Mouse (Mus musculus) hindbrain, postnatal 0 days (tissue): Measurements from ENCODE around the gene Ryr1. TPM values are rescaled to one million over a fixed set of nuclear protein-coding genes. Genes with fewer than 3 reads are reported as not detected.

Source experiments
- ATAC-seq: fragments of 200-750 bp; cut with Nextera tagmentation; 2 replicates; pipeline ENCODE4 v1.8.0; 2017; ENCODE audit warnings: mild to moderate bottlenecking, moderate TSS enrichment, moderate library complexity
- DNase-seq: peaks from one replicate; pipeline ENCODE4 v3.0.0-alpha.2; 2015; ENCODE audit warnings: low spot score
- H3K27ac ChIP-seq: fragments of 300-500 bp; sonication (generic); 2 replicates; pipeline ENCODE4 v1.5.1; 2014; ENCODE audit warnings: mild to moderate bottlenecking
- H3K27me3 ChIP-seq: fragments of 300-500 bp; sonication (generic); 2 replicates; pipeline ENCODE4 v1.6.1; 2014; ENCODE audit warnings: low read length, mixed read lengths; ENCODE audit not compliant: insufficient read depth
- H3K36me3 ChIP-seq: fragments of 300-500 bp; sonication (generic); 2 replicates; pipeline ENCODE4 v1.6.1; 2014; ENCODE audit warnings: low read length, mixed read lengths; ENCODE audit not compliant: insufficient read depth
- H3K4me1 ChIP-seq: fragments of 300-500 bp; sonication (generic); 2 replicates; pipeline ENCODE4 v1.6.1; 2014; ENCODE audit warnings: antibody characterized with exemption, low read length, mixed read lengths; ENCODE audit not compliant: insufficient read depth
- H3K4me2 ChIP-seq: fragments of 300-500 bp; sonication (generic); 2 replicates; pipeline ENCODE4 v1.6.1; 2014; ENCODE audit warnings: low read depth, mild to moderate bottlenecking, low read length, moderate library complexity, mixed read lengths
- H3K4me3 ChIP-seq: fragments of 300-500 bp; sonication (generic); 2 replicates; pipeline ENCODE4 v1.5.1; 2014; ENCODE audit warnings: low read length
- H3K9ac ChIP-seq: fragments of 300-500 bp; sonication (generic); replicated peaks from 2 replicates; pipeline ENCODE4 v1.6.1; 2014; ENCODE audit warnings: mild to moderate bottlenecking, low read length, moderate library complexity, mixed read lengths
- H3K9me3 ChIP-seq: fragments of 300-500 bp; sonication (generic); 2 replicates; pipeline ENCODE4 v1.6.1; 2016; ENCODE audit warnings: low read length, mixed read lengths
- CTCF ChIP-seq: IDR thresholded peaks from 2 replicates; pipeline ENCODE4 v1.5.1; 2016; ENCODE audit warnings: antibody characterized with exemption, control low read depth, low read depth
- WGBS: fragments of 180-500 bp; shearing (Covaris S2); extraction: QIAGEN DNeasy Blood & Tissue Kit; methylation state at CpG from one replicate; pipeline ENCODE4 v1.1.7; 2014; 5-methylcytosine and 5-hydroxymethylcytosine counted together
- polyA plus RNA-seq: library from polyadenylated mRNA; unstranded; fragments of >200 nt; fragmentation: Nextera tagmentation; extraction: Ambion mirVana; gene quantifications from 2 replicates; pipeline ENCODE4 v1.2.1, GENCODE M21; 2015
- total RNA-seq: library from RNA; depleted of rRNA; stranded (reverse); fragments of >200 nt; gene quantifications from 2 replicates; pipeline ENCODE4 v1.2.3, GENCODE M21; 2014

Ryr1 gene
- total and polyA plus RNA-seq, 2 experiments from 2014 or later, result 5.0 to 12.5 TPM

GRCm38 (mm10) chr7:29158264-29158663 is 33.3 kb upstream of the Ryr1 start:
- Histone ChIP-seq H3K4me3 (no peak overlapping the region), H3K4me1 (0 out of 2 replicates have a peak, but pooled peaks cover 3% of the 10 kb centered on the region), H3K36me3 (peaks cover 12% of the 10 kb centered on the region; the same call in 1 of the 2 replicates), H3K9ac (no peak overlapping the region), H3K4me2 (no peak overlapping the region), H3K27me3 (no peaks in the 10 kb centered on the region), H3K27ac (no peak overlapping the region), H3K9me3 (no peaks in the 10 kb centered on the region)
- WGBS, result 7% methylated on average over 5 of the region's 5 CpGs
- ATAC-seq (no peak), DNase-seq (peak; percentile 34)
- no peak for TF ChIP-seq CTCF

GRCm38 (mm10) chr7:29155838-29156782 is 31.1 kb upstream of the Ryr1 start, which contains the start of gene Fam98c:
TSS of gene Fam98c (minus strand) at chr7:29156234.
- peak; percentile 60 for TF ChIP-seq CTCF
- DNase-seq (peak; percentile 93), ATAC-seq (peak; percentile 85)
- Histone ChIP-seq H3K27ac (peak within 1 kb of the TSS; percentile 92), H3K4me1 (0 out of 2 replicates have a peak, but pooled peaks cover 3% of the 10 kb centered on the region), H3K36me3 (peaks cover 4% of the 10 kb centered on the region; the same call in 1 of the 2 replicates), H3K4me3 (peak within 1 kb of the TSS; percentile 82), H3K9me3 (no peaks in the 10 kb centered on the region), H3K4me2 (peak within 1 kb of the TSS; percentile 92), H3K9ac (peak within 1 kb of the TSS; percentile 80), H3K27me3 (no peaks in the 10 kb centered on the region)
- 5% methylated on average over 52 of the region's 68 CpGs for WGBS

- peak; percentile 91 for ATAC-seq
Observed at GRCm38 (mm10) chr7:29155196-29155837, 30.3 kb upstream of the Ryr1 start.

GRCm38 (mm10) chr7:29154018-29154720 is 29.2 kb upstream of the Ryr1 start:
- no peak overlapping the region for H3K9ac ChIP-seq
- TF ChIP-seq CTCF, result no peak; the same call in 1 of the 2 replicates
- no peaks in the 10 kb centered on the region for H3K9me3 ChIP-seq
- WGBS, result 96% methylated on average over 14 of the region's 14 CpGs
- H3K36me3 ChIP-seq, result no peaks in the 10 kb centered on the region
- H3K27me3 ChIP-seq, result no peaks in the 10 kb centered on the region
- no peak overlapping the region for H3K4me3 ChIP-seq
- no peak overlapping the region for H3K4me2 ChIP-seq
- H3K27ac ChIP-seq, result no peak overlapping the region
- ATAC-seq (no peak), DNase-seq (no peak)
- 0 out of 2 replicates have a peak, but pooled peaks cover 3% of the 10 kb centered on the region for H3K4me1 ChIP-seq

More at GRCm38 (mm10) chr7:29155196-29155837, 30.3 kb upstream of the Ryr1 start:
- H3K27me3 ChIP-seq, result no peaks in the 10 kb centered on the region
- H3K9ac ChIP-seq, result peak overlapping the region; percentile 80
- 0 out of 2 replicates have a peak, but pooled peaks cover 3% of the 10 kb centered on the region for H3K4me1 ChIP-seq
- peak overlapping the region; percentile 92 for H3K27ac ChIP-seq
- no peak for TF ChIP-seq CTCF
- H3K4me3 ChIP-seq, result peak overlapping the region; percentile 82
- H3K36me3 ChIP-seq, result no peaks in the 10 kb centered on the region
- peak overlapping the region; percentile 92 for H3K4me2 ChIP-seq
- DNase-seq, result peak; percentile 92
- 7% methylated on average over 36 of the region's 37 CpGs for WGBS
- no peaks in the 10 kb centered on the region for H3K9me3 ChIP-seq

GRCm38 (mm10) chr7:29151486-29151885 is 26.5 kb upstream of the Ryr1 start:
- Histone ChIP-seq H3K36me3 (no peaks in the 10 kb centered on the region), H3K4me1 (0 out of 2 replicates have a peak, but pooled peaks cover under 1% of the 10 kb centered on the region), H3K4me3 (no peak overlapping the region), H3K27ac (no peak overlapping the region), H3K4me2 (no peak overlapping the region), H3K9me3 (no peaks in the 10 kb centered on the region), H3K9ac (no peak overlapping the region), H3K27me3 (no peaks in the 10 kb centered on the region)
- 69% methylated on average over 10 of the region's 10 CpGs for WGBS
- TF ChIP-seq CTCF, result no peak
- DNase-seq (no peak), ATAC-seq (no peak)

GRCm38 (mm10) chr7:29148771-29149170 is 23.8 kb upstream of the Ryr1 start:
- no peak for TF ChIP-seq CTCF
- ATAC-seq, result no peak

More at GRCm38 (mm10) chr7:29148771-29149170, 23.8 kb upstream of the Ryr1 start:
- Histone ChIP-seq H3K9ac (no peak overlapping the region), H3K9me3 (no peaks in the 10 kb centered on the region), H3K4me3 (no peak overlapping the region), H3K4me2 (no peak overlapping the region), H3K4me1 (no peaks in the 10 kb centered on the region), H3K27ac (no peak overlapping the region), H3K36me3 (no peaks in the 10 kb centered on the region), H3K27me3 (no peaks in the 10 kb centered on the region)
- no peak for DNase-seq
- WGBS, result 91% methylated on average over 15 of the region's 15 CpGs
